Mouse (Mus musculus) limb, embryonic 10.5 days (tissue): ENCODE measurements around the gene Rarres2. TPM values are rescaled to one million over a fixed set of nuclear protein-coding genes. Genes with fewer than 3 reads are reported as not detected.

Experiments used
- DNase-seq: peaks from one replicate; pipeline ENCODE4 v3.0.0-alpha.2; 2017; ENCODE audit warnings: low spot score
- H3K27ac ChIP-seq: fragments of 300-500 bp; sonication (generic); 2 replicates; pipeline ENCODE4 v1.5.1; 2016; ENCODE audit warnings: mild to moderate bottlenecking
- H3K27me3 ChIP-seq: fragments of 300-500 bp; sonication (generic); 2 replicates; pipeline ENCODE4 v1.6.1; 2016; ENCODE audit warnings: low read depth, mild to moderate bottlenecking; ENCODE audit not compliant: poor library complexity, severe bottlenecking
- H3K36me3 ChIP-seq: fragments of 300-500 bp; sonication (generic); 2 replicates; pipeline ENCODE4 v1.6.1; 2016; ENCODE audit warnings: mild to moderate bottlenecking, moderate library complexity
- H3K4me1 ChIP-seq: fragments of 300-500 bp; sonication (generic); 2 replicates; pipeline ENCODE4 v1.6.1; 2016
- H3K4me3 ChIP-seq: fragments of 300-500 bp; sonication (generic); 2 replicates; pipeline ENCODE4 v1.5.1; 2016; ENCODE audit warnings: mild to moderate bottlenecking, moderate library complexity
- H3K9me3 ChIP-seq: fragments of 300-500 bp; sonication (generic); replicated peaks from 2 replicates; pipeline ENCODE4 v1.6.1; 2016; ENCODE audit warnings: mild to moderate bottlenecking
- WGBS: fragments of 180-500 bp; shearing (Covaris S2); methylation state at CpG from one replicate; pipeline ENCODE4 v1.1.7; 2016; 5-methylcytosine and 5-hydroxymethylcytosine counted together
- polyA plus RNA-seq: library from polyadenylated mRNA; unstranded; fragments of >200 nt; fragmentation: Nextera tagmentation; extraction: Ambion mirVana; gene quantifications from 2 replicates; pipeline ENCODE4 v1.2.1, GENCODE M21; 2016

Gene Rarres2
- 6.1 and 7.3 TPM in 2 replicates for polyA plus RNA-seq

- Histone ChIP-seq H3K27ac (peak within 1 kb of the TSS; percentile 78), H3K36me3 (peaks cover 24% of the 10 kb centered on the region), H3K4me3 (no peak within 1 kb of the TSS), H3K27me3 (no peaks in the 10 kb centered on the region), H3K4me1 (peaks cover 27% of the 10 kb centered on the region), H3K9me3 (no peaks in the 10 kb centered on the region)
- WGBS: 20% methylated on average over 6 of the region's 6 CpGs
- DNase-seq: peak; percentile 55
Measured at GRCm38 (mm10) chr6:48572572-48573061, at the start of gene Rarres2. Rarres2 (minus strand) TSS chr6:48572789.

GRCm38 (mm10) chr6:48620031-48620430 lies 47.4 kb upstream of the Rarres2 start:
- Histone ChIP-seq H3K9me3 (no peaks in the 10 kb centered on the region), H3K36me3 (peaks cover 57% of the 10 kb centered on the region), H3K4me3 (no peak overlapping the region), H3K4me1 (no peaks in the 10 kb centered on the region), H3K27me3 (peaks cover 2% of the 10 kb centered on the region; the same call in 1 of the 2 replicates), H3K27ac (no peak overlapping the region)
- no peak for DNase-seq
- 92% methylated on average over 30 of the region's 30 CpGs for WGBS

DNA sequence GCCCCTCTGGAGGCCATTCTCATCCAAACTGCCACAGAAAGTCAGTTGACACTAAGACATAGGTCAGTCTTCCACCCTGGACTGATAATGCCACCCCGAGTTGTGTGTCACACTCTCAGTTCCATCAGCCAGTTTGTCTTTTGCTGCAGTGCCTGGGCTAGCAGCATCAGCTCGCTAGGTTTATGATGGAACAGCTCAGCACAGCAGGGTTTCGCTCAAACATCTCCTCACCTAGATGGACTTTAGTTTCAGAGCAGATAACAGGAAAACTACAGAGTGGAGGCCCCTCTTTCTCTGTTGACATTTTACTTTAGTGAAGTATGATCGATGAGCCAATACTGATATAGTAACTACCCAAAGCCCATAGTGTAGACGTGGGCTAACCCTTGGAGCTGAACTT lies 42.2 kb upstream of the Rarres2 start:
- Histone ChIP-seq H3K36me3 (peaks cover 69% of the 10 kb centered on the region), H3K27me3 (no peaks in the 10 kb centered on the region), H3K27ac (no peak overlapping the region), H3K4me3 (no peak overlapping the region), H3K9me3 (no peaks in the 10 kb centered on the region), H3K4me1 (no peaks in the 10 kb centered on the region)
- 92% methylated on average over 5 of the region's 5 CpGs for WGBS
- DNase-seq: no peak

GRCm38 (mm10) chr6:48613464-48613863 lies 40.9 kb upstream of the Rarres2 start:
- Histone ChIP-seq H3K27me3 (no peaks in the 10 kb centered on the region), H3K4me1 (no peaks in the 10 kb centered on the region), H3K4me3 (no peak overlapping the region), H3K36me3 (peaks cover 59% of the 10 kb centered on the region), H3K27ac (no peak overlapping the region), H3K9me3 (no peaks in the 10 kb centered on the region)
- WGBS: 89% methylated on average over 4 of the region's 4 CpGs
- DNase-seq: no peak

DNA sequence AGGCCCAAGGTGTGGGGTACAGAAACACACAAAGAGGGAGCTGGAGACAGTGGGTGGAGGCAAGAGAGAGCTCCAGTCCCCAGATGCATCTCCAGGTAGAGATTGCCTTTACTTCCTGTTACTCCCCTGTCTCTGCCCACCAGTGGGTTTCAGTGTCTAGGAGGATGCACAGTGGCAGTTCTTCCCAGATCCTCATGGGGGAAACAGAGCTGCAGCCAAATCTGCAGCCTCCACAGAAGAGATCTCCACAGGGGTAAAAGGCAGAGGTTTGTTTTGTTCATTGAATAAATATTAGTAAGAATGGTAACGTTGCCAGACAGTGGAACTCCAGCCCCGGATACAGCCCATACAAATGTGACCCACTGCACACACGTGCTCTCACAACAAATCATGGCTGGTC lies 38.1 kb upstream of the Rarres2 start:
- peaks cover 44% of the 10 kb centered on the region for H3K36me3 ChIP-seq
- WGBS: 98% methylated on average over 3 of the region's 3 CpGs
- no peak for DNase-seq
- no peak overlapping the region for H3K4me3 ChIP-seq
- no peaks in the 10 kb centered on the region for H3K27me3 ChIP-seq
- no peak overlapping the region for H3K27ac ChIP-seq
- H3K4me1 ChIP-seq: no peaks in the 10 kb centered on the region
- H3K9me3 ChIP-seq: no peaks in the 10 kb centered on the region

- WGBS: 71% methylated on average over 7 of the region's 7 CpGs
- H3K27ac ChIP-seq: no peak overlapping the region
Measured at GRCm38 (mm10) chr6:48609512-48609911, 36.9 kb upstream of the Rarres2 start.

DNA sequence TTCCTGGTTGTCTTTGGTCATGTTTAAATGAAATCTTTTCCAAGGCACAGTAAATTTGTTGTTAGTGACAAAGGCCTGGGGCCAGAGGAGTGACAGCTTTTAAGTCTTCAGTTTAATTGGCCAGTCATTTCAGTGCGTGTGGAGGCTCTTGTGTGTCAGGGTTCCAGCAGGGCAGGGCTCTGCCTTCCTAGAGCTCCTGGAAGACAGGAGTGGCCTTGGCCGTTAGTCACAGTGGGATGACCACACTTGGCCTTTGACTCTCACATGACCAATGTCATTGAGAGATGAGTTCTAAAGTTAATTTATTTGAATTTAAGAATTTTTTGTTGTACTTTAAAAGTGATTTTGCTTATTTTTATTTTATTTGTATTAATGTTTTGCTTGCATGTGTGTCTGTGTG lies 35.5 kb upstream of the Rarres2 start:
- H3K27ac ChIP-seq: no peak overlapping the region
- H3K36me3 ChIP-seq: peaks cover 28% of the 10 kb centered on the region
- no peaks in the 10 kb centered on the region for H3K27me3 ChIP-seq
- WGBS: 70% methylated on average over 2 of the region's 2 CpGs
- peaks cover 1% of the 10 kb centered on the region; the same call in 1 of the 2 replicates for H3K4me1 ChIP-seq
- H3K9me3 ChIP-seq: no peaks in the 10 kb centered on the region
- H3K4me3 ChIP-seq: no peak overlapping the region
- DNase-seq: no peak

More at GRCm38 (mm10) chr6:48609512-48609911, 36.9 kb upstream of the Rarres2 start:
- Histone ChIP-seq H3K27me3 (no peaks in the 10 kb centered on the region), H3K9me3 (no peaks in the 10 kb centered on the region), H3K36me3 (peaks cover 38% of the 10 kb centered on the region), H3K4me1 (no peaks in the 10 kb centered on the region), H3K4me3 (no peak overlapping the region)
- no peak for DNase-seq

DNA sequence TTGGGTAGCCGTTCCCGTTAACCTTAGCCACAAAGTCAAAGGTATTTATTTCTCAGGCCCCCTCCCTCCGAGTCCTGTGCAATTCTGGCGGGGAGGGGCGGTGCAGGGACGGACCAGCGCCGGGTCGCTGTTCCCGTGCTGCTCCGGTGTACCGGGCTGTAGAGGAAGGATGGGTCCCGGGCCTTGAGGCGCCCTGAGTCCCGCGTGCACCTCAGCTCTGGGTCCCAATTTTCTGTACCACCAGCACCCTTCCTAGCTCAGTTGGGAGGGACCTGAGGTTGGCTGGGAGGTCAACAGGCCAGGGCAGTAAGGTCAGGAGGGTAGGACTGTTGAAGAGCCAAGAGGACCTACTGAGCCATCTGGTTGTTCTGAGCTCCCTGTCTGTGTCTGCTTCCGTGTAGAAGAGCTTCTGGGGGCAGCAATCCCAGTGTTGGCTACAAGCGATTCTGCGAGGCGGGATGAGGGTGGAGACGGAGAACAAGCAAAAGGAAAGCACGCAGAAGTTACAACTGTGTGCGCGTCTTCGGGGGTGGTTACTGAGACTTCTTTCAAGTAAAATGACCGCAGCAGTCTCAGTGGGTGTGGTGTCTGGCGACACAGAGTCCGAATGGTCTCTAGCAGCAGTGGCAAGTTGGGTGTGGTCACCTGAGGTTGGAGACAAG lies 29.6 kb upstream of the Rarres2 start:
- peak overlapping the region; percentile 96 for H3K27ac ChIP-seq
- no peak for DNase-seq
- H3K36me3 ChIP-seq: peaks cover 42% of the 10 kb centered on the region
- peak overlapping the region; percentile 85 for H3K4me3 ChIP-seq
- H3K9me3 ChIP-seq: peaks cover 8% of the 10 kb centered on the region
- 2% methylated on average over 28 of the region's 28 CpGs for WGBS
- H3K4me1 ChIP-seq: peaks cover 23% of the 10 kb centered on the region
- no peaks in the 10 kb centered on the region for H3K27me3 ChIP-seq

DNA sequence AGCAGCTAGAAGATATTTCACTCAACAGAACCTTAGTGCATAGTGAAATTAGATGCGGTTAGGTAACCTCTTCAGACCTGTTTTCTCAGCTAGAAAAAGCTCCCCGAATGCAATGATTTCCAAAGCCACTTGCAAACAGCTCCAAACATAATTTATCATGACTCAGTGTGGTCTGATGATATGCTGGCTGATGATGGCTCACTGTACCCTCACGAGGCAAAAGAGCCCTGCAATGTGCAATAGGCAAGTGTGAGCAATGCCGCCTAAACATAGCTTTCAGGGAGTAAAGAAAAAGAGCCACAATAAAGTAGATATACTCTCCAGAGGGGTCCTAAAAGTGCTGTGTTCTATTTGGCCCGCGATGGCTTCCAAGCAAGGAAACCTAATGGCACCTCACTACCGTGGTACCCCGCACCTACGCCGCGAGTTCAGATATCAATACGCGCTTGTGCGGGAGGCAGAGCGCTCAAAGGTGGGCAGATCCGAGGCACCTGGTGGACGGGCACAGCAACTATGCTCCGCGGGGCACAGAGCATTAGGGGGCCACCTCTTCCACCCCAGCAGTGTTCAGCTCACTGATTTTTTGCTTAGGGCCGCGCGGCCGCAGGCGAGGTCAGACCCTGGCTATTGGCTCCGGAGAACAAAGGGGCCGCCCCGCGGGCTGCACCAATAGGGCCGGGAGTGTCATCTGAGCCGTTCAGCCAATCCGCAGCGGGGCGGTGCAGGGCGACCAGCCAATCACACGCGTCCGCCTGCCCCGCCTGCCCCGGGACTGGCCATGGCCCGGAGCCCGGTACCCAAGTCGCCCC lies 28.9 kb upstream of the Rarres2 start, which contains the start of gene Zfp775:
Gene Zfp775 (plus strand): TSS at position 793 of the 809 bp plus-strand sequence.
- H3K27ac ChIP-seq: peak within 1 kb of the TSS; percentile 96
- H3K4me1 ChIP-seq: peaks cover 23% of the 10 kb centered on the region
- H3K27me3 ChIP-seq: no peaks in the 10 kb centered on the region
- H3K36me3 ChIP-seq: peaks cover 49% of the 10 kb centered on the region
- WGBS: 5% methylated on average over 42 of the region's 42 CpGs
- peaks cover 15% of the 10 kb centered on the region for H3K9me3 ChIP-seq
- H3K4me3 ChIP-seq: peak within 1 kb of the TSS; percentile 85
- DNase-seq: peak; percentile 97

DNA sequence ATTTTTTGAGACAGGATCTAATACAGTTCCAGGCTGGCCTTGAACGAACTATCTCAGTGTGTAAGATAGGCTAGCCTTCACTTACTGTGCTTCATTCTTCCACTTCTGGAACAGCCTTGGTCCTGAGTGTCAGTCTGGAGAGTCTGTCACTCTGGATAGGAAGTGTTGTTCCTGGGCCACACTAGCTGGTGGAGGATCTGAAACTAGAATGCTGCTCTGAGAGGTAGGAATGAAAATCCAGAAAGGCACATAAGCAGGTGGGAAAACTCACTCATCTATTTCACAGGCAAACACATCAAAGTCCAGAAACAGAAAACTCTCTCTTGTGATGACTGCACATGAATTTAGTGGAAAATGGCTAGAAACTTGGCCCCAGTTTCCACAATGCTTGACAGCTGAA lies 28.0 kb upstream of the Rarres2 start:
- Histone ChIP-seq H3K4me1 (peaks cover 23% of the 10 kb centered on the region), H3K4me3 (no peak overlapping the region), H3K27ac (no peak overlapping the region), H3K36me3 (peaks cover 57% of the 10 kb centered on the region), H3K9me3 (peaks cover 22% of the 10 kb centered on the region), H3K27me3 (no peaks in the 10 kb centered on the region)
- WGBS: 95% methylated on average over 1 of the region's 1 CpGs
- DNase-seq: no peak

GRCm38 (mm10) chr6:48597233-48597625 lies 24.6 kb upstream of the Rarres2 start:
- no peaks in the 10 kb centered on the region for H3K27me3 ChIP-seq

DNA sequence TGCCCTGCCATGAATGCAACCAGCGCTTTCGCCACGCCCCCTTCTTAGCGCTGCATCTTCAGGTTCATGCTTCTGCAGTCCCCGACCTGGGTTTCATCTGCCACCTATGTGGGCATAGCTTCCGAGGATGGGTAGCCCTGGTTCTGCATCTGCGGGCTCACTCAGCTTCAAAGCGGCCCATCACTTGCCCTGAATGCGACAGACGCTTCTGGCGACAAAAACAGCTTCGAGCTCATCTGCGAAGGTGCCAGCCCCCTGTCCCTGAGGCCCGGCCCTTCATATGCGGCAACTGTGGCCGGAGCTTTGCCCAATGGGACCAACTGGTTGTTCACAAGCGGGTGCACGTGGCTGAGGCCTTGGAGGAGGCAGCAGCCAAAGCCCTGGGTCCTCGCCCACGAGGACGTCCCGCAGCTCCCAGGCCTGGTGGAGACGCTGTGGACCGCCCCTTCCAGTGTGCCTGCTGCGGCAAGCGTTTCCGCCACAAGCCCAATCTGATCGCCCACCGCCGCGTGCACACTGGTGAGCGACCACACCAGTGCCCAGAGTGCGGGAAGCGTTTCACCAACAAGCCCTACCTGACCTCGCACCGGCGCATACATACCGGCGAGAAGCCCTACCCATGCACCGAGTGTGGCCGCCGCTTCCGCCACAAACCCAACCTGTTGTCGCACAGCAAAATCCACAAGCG lies 24.1 kb upstream of the Rarres2 start:
- no peaks in the 10 kb centered on the region for H3K27me3 ChIP-seq
- H3K4me3 ChIP-seq: 0 out of 2 replicates have a peak overlapping the region, but pooled peaks have one; percentile 12
- WGBS: 94% methylated on average over 45 of the region's 45 CpGs
- peaks cover 58% of the 10 kb centered on the region for H3K36me3 ChIP-seq
- H3K27ac ChIP-seq: 0 out of 2 replicates have a peak overlapping the region, but pooled peaks have one; percentile 20
- DNase-seq: no peak
- H3K4me1 ChIP-seq: peaks cover 35% of the 10 kb centered on the region
- H3K9me3 ChIP-seq: peaks cover 22% of the 10 kb centered on the region

More at GRCm38 (mm10) chr6:48597233-48597625, 24.6 kb upstream of the Rarres2 start:
- Histone ChIP-seq H3K4me3 (0 out of 2 replicates have a peak overlapping the region, but pooled peaks have one; percentile 12), H3K9me3 (peaks cover 22% of the 10 kb centered on the region), H3K4me1 (peaks cover 38% of the 10 kb centered on the region), H3K27ac (no peak overlapping the region), H3K36me3 (peaks cover 58% of the 10 kb centered on the region)
- no peak for DNase-seq
- WGBS: 96% methylated on average over 27 of the region's 27 CpGs
